Mouse (Mus musculus): ENCODE data around the gene Fam181a.

- no peak for TF ChIP-seq CTCF (IDR thresholded peaks at IDR 0.05; ENCODE audit: low read depth)
- no peak for TF ChIP-seq EP300 (IDR thresholded peaks at IDR 0.05; ENCODE audit: low read depth)
Observed at GRCm38 (mm10) chr12:103333426-103333825, 22.7 kb downstream of the Fam181a start.

Measured in heart, postnatal 0 days (tissue).